Mouse (Mus musculus) midbrain, embryonic 16.5 days (tissue): ENCODE measurements around the gene Defb29. TPM values are rescaled to one million over a fixed set of nuclear protein-coding genes. Genes with fewer than 3 reads are reported as not detected.

ENCODE experiments used
- ATAC-seq: fragments of 200-750 bp; cut with Nextera tagmentation; 2 replicates; pipeline ENCODE4 v1.8.0; 2017; ENCODE audit warnings: moderate TSS enrichment
- H3K27ac ChIP-seq: fragments of 300-500 bp; sonication (generic); 2 replicates; pipeline ENCODE4 v1.5.1; 2014; ENCODE audit warnings: mild to moderate bottlenecking, low read length, mixed read lengths
- H3K27me3 ChIP-seq: fragments of 300-500 bp; sonication (generic); 2 replicates; pipeline ENCODE4 v1.6.1; 2014; ENCODE audit warnings: low read depth, low read length, mixed read lengths; ENCODE audit not compliant: control insufficient read depth, insufficient read depth
- H3K36me3 ChIP-seq: fragments of 300-500 bp; sonication (generic); 2 replicates; pipeline ENCODE4 v1.6.1; 2014; ENCODE audit warnings: mild to moderate bottlenecking, low read length, moderate library complexity, mixed read lengths; ENCODE audit not compliant: control insufficient read depth, insufficient read depth
- H3K4me1 ChIP-seq: fragments of 300-500 bp; sonication (generic); 2 replicates; pipeline ENCODE4 v1.6.1; 2014; ENCODE audit warnings: mild to moderate bottlenecking, low read length, mixed read lengths; ENCODE audit not compliant: control insufficient read depth, insufficient read depth
- H3K4me2 ChIP-seq: fragments of 300-500 bp; sonication (generic); 2 replicates; pipeline ENCODE4 v1.6.1; 2014; ENCODE audit warnings: mild to moderate bottlenecking, low read length, mixed read lengths
- H3K4me3 ChIP-seq: fragments of 300-500 bp; sonication (generic); 2 replicates; pipeline ENCODE4 v1.5.1; 2014; ENCODE audit warnings: low read depth, mild to moderate bottlenecking, low read length, moderate library complexity, mixed read lengths
- H3K9ac ChIP-seq: fragments of 300-500 bp; sonication (generic); 2 replicates; pipeline ENCODE4 v1.6.1; 2014; ENCODE audit warnings: low read depth, low read length, mixed read lengths
- H3K9me3 ChIP-seq: fragments of 300-500 bp; sonication (generic); replicated peaks from 2 replicates; pipeline ENCODE4 v1.6.1; 2014; ENCODE audit warnings: mild to moderate bottlenecking, low read length, mixed read lengths; ENCODE audit not compliant: control insufficient read depth, poor library complexity, severe bottlenecking
- WGBS: fragments of 180-500 bp; shearing (Covaris S2); extraction: QIAGEN DNeasy Blood & Tissue Kit; methylation state at CpG from one replicate; pipeline ENCODE4 v1.1.7; 2014; 5-methylcytosine and 5-hydroxymethylcytosine counted together
- polyA plus RNA-seq: library from polyadenylated mRNA; unstranded; fragments of >200 nt; fragmentation: Nextera tagmentation; extraction: Ambion mirVana; gene quantifications from 2 replicates; pipeline ENCODE4 v1.2.1, GENCODE M21; 2015

The Defb29 gene
- polyA plus RNA-seq: not detected in 2 replicates

- WGBS: 57% methylated on average over 13 of the region's 13 CpGs
- H3K4me3 ChIP-seq: no peak within 1 kb of the TSS
Measured at GRCm38 (mm10) chr2:152539944-152540710, at the start of gene Defb29. Defb29 (minus strand) TSS chr2:152540098.

GRCm38 (mm10) chr2:152589021-152589420, 49.1 kb upstream of the Defb29 start:
- Histone ChIP-seq H3K4me1 (no peaks in the 10 kb centered on the region), H3K27ac (no peak overlapping the region), H3K9ac (no peak overlapping the region), H3K4me2 (no peak overlapping the region), H3K4me3 (no peak overlapping the region), H3K27me3 (no peaks in the 10 kb centered on the region), H3K36me3 (no peaks in the 10 kb centered on the region), H3K9me3 (no peaks in the 10 kb centered on the region)
- 48% methylated on average over 6 of the region's 6 CpGs for WGBS
- ATAC-seq: no peak

More at GRCm38 (mm10) chr2:152539944-152540710, at the start of gene Defb29:
- Histone ChIP-seq H3K27ac (no peak within 1 kb of the TSS), H3K9ac (no peak within 1 kb of the TSS), H3K9me3 (no peaks in the 10 kb centered on the region; the same call in 1 of the 2 replicates), H3K4me2 (no peak within 1 kb of the TSS), H3K27me3 (no peaks in the 10 kb centered on the region), H3K4me1 (no peaks in the 10 kb centered on the region), H3K36me3 (no peaks in the 10 kb centered on the region)
- no peak for ATAC-seq

- Histone ChIP-seq H3K27ac (no peak overlapping the region), H3K9ac (no peak overlapping the region), H3K27me3 (no peaks in the 10 kb centered on the region), H3K4me3 (no peak overlapping the region), H3K4me2 (no peak overlapping the region), H3K4me1 (no peaks in the 10 kb centered on the region), H3K9me3 (no peaks in the 10 kb centered on the region), H3K36me3 (no peaks in the 10 kb centered on the region)
- WGBS: 47% methylated on average over 2 of the region's 2 CpGs
- no peak for ATAC-seq
Measured at GRCm38 (mm10) chr2:152588450-152588849, 48.6 kb upstream of the Defb29 start.

- H3K4me1 ChIP-seq: no peaks in the 10 kb centered on the region
- ATAC-seq: no peak
- H3K27ac ChIP-seq: no peak overlapping the region
- no peaks in the 10 kb centered on the region for H3K36me3 ChIP-seq
- no peaks in the 10 kb centered on the region for H3K9me3 ChIP-seq
- no peak overlapping the region for H3K9ac ChIP-seq
- 74% methylated on average over 4 of the region's 4 CpGs for WGBS
- H3K27me3 ChIP-seq: no peaks in the 10 kb centered on the region
- H3K4me2 ChIP-seq: no peak overlapping the region
- H3K4me3 ChIP-seq: no peak overlapping the region
Measured at GRCm38 (mm10) chr2:152586926-152587560, 47.1 kb upstream of the Defb29 start.

- H3K27me3 ChIP-seq: no peaks in the 10 kb centered on the region
- H3K4me2 ChIP-seq: no peak overlapping the region
- H3K9ac ChIP-seq: no peak overlapping the region
- H3K36me3 ChIP-seq: no peaks in the 10 kb centered on the region
- no peak for ATAC-seq
- no peak overlapping the region for H3K4me3 ChIP-seq
- H3K9me3 ChIP-seq: no peaks in the 10 kb centered on the region
- H3K27ac ChIP-seq: no peak overlapping the region
- 91% methylated on average over 11 of the region's 11 CpGs for WGBS
- no peaks in the 10 kb centered on the region for H3K4me1 ChIP-seq
Measured at GRCm38 (mm10) chr2:152580612-152581011, 40.7 kb upstream of the Defb29 start.

GRCm38 (mm10) chr2:152580107-152580506, 40.2 kb upstream of the Defb29 start, which contains the start of gene Defb19:
Defb19 (minus strand) TSS chr2:152580312.
- Histone ChIP-seq H3K4me1 (no peaks in the 10 kb centered on the region), H3K27ac (no peak within 1 kb of the TSS), H3K27me3 (no peaks in the 10 kb centered on the region), H3K9ac (no peak within 1 kb of the TSS), H3K4me2 (no peak within 1 kb of the TSS), H3K4me3 (no peak within 1 kb of the TSS), H3K36me3 (no peaks in the 10 kb centered on the region), H3K9me3 (no peaks in the 10 kb centered on the region)
- WGBS: 71% methylated on average over 7 of the region's 7 CpGs
- ATAC-seq: no peak

DNA sequence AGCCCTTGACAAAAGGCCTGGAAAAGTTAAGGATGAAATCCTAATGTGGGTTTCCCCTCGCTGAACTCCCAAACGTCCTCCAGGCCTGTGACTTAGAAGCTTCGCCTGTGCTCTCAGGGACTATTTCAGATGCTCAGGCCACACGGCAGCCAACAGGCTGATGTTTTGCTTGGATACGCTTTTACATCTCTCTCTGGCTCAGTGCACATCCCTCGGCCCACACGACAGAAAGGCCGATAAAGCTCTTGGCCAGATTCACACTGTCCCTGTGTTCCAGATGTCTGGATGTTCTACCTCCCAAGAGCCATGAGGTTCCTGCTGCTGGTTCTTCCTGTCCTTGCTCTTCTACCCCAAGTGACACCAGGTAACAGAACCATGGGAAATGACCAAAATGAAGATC, 33.6 kb upstream of the Defb29 start:
- Histone ChIP-seq H3K36me3 (no peaks in the 10 kb centered on the region), H3K4me2 (no peak overlapping the region), H3K27ac (no peak overlapping the region), H3K27me3 (no peaks in the 10 kb centered on the region), H3K4me1 (no peaks in the 10 kb centered on the region), H3K4me3 (no peak overlapping the region), H3K9ac (no peak overlapping the region), H3K9me3 (no peaks in the 10 kb centered on the region)
- 89% methylated on average over 8 of the region's 8 CpGs for WGBS
- no peak for ATAC-seq

GRCm38 (mm10) chr2:152572114-152572794, 32.4 kb upstream of the Defb29 start, which contains the start of gene Defb21:
Defb21 (plus strand) TSS chr2:152572744.
- no peak within 1 kb of the TSS for H3K9ac ChIP-seq
- 62% methylated on average over 11 of the region's 11 CpGs for WGBS
- no peaks in the 10 kb centered on the region for H3K9me3 ChIP-seq
- no peak for ATAC-seq
- H3K27me3 ChIP-seq: no peaks in the 10 kb centered on the region
- H3K27ac ChIP-seq: no peak within 1 kb of the TSS
- no peaks in the 10 kb centered on the region for H3K36me3 ChIP-seq
- H3K4me2 ChIP-seq: no peak within 1 kb of the TSS
- no peaks in the 10 kb centered on the region for H3K4me1 ChIP-seq
- no peak within 1 kb of the TSS for H3K4me3 ChIP-seq

DNA sequence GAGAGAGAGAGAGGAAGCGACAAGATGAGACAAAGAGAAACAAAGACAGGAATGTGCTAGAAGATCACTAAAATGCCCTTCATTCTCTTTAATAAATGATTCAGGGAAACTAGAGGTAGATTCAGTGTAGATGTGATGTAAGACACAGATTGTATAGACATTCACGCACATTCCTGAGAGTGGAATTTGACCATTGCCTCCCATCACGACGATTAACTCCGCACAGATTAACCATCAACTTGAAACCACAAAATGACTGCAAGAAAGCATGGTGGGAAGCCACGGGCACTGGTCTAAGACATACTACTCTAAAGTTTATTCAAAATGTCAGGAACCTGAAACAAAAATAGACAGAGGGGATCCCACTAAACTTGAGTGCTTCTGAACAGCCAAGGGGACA, 30.4 kb upstream of the Defb29 start:
- no peak for ATAC-seq
- Histone ChIP-seq H3K36me3 (no peaks in the 10 kb centered on the region), H3K9me3 (no peaks in the 10 kb centered on the region), H3K27ac (no peak overlapping the region), H3K27me3 (no peaks in the 10 kb centered on the region), H3K4me1 (no peaks in the 10 kb centered on the region), H3K4me2 (no peak overlapping the region), H3K9ac (no peak overlapping the region), H3K4me3 (no peak overlapping the region)
- WGBS: 85% methylated on average over 6 of the region's 6 CpGs
